Mouse (Mus musculus) gastrocnemius, adult 8-10 months (tissue): ENCODE measurements around the gene Eif4a2. TPM values are rescaled to one million over a fixed set of nuclear protein-coding genes. Genes with fewer than 3 reads are reported as not detected.

Experiments used
- DNase-seq, 2 experiments: peaks; one replicate each; pipeline ENCODE4 v3.0.0; 2022; ENCODE audit warnings: low spot score in 2 of 2
- microRNA-seq: library from miRNA; unstranded; fragments of <30 nt; microRNA quantifications from one replicate; pipeline ENCODE4 v1.2.0, GENCODE M21; 2022
- total RNA-seq, 4 experiments: library from RNA; stranded (reverse); gene quantifications; 2 replicates each; pipeline ENCODE4 v1.2.4; 2022

Eif4a2 gene
- total RNA-seq, 4 experiments from 2014 or later = 414 to 531 (median 457) TPM

DNA sequence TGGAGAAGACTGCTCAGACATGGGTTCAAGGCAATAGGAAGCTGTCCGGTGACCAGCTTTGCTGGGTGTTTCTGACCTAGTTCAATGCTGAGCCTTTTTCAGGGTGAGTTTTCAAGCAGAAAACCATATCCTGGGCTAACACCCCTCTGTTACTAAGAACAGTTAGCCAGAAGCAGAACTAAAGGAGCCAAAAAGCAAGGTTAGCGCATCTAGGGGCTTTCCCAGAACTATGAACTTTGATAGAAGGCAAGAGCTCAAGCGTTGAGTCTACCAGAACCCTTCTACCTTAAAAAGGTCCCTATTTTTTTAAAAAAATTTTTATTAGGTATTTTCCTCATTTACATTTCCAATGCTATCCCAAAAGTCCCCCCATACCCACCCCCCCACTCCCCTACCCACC, 33.7 kb downstream of the Eif4a2 start:
- no peak for DNase-seq

DNA sequence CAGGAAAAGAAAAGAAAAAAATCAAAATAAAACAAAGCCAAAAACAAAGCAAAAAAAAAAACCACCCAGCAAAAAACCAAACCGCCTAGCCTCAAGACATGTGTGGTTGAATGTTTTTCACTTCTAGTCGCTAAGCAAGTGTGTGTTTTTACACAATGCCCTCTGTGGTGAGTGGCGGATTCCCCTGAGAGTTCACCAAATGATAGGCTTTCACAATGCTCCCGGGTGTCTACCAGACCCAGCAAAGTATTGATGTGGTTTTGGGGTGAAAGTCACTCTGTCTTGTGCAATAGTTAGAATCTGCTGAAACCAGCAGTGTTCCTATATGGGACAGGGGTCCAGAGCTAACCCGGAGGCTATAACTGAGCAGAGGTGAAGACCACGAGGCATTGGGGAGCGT, 37.1 kb downstream of the Eif4a2 start:
- no peak for DNase-seq

GRCm38 (mm10) chr16:23145211-23145610, 38.0 kb downstream of the Eif4a2 start:
- DNase-seq = no peak

GRCm38 (mm10) chr16:23146280-23146679, 39.0 kb downstream of the Eif4a2 start, which contains the start of gene Adipoq:
TSS of gene Adipoq (plus strand) at chr16:23146536.
- no peak for DNase-seq

GRCm38 (mm10) chr16:23148936-23149335, 41.7 kb downstream of the Eif4a2 start:
- no peak for DNase-seq

- no peak for DNase-seq
Observed at GRCm38 (mm10) chr16:23149396-23149795, 42.2 kb downstream of the Eif4a2 start.

DNA sequence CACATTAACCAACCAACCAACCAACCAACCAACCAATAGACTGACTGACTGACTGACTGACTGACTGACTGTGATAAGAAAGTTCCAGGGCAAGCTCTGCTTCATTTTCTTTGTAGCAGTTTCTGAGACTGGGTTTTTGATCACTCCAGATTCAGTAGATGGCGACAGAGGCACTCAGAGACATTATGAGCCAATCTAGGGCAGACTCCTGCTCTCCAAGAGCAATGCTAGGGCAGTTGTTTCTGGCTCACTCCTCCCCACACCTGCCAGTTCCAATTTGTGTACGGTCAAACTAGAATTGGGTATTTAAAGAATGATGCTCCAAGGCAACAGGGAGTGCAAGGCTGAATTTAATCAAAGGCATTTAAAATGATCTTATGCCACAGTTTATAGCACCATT, 44.2 kb downstream of the Eif4a2 start:
- no peak for DNase-seq

- DNase-seq = no peak
Observed at GRCm38 (mm10) chr16:23154261-23154660, 47.0 kb downstream of the Eif4a2 start.

DNA sequence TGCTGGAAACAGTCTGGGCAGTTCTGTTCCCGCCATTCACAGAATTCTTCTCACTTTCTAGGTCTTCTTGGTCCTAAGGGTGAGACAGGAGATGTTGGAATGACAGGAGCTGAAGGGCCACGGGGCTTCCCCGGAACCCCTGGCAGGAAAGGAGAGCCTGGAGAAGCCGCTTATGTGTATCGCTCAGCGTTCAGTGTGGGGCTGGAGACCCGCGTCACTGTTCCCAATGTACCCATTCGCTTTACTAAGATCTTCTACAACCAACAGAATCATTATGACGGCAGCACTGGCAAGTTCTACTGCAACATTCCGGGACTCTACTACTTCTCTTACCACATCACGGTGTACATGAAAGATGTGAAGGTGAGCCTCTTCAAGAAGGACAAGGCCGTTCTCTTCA, 49.8 kb downstream of the Eif4a2 start:
- DNase-seq = no peak

DNA sequence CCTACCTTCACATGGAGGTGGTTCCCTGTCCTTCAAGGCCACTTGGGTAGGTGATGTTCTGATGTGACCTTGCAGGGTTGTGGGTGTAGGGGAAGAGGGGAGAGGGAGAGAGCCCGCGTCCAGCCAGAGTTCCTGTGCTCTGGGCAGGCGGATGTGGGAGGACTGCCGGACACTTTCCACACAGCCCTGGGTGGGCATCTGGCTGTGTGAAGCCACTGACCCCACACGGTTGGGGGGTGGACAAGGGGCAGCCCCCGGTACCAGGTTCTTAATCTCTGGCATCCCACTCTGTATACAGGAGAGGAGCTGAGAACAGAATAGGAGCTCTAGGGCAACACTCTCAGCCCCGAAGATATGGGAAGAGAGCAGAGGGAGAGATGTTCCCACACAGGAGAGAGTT, 51.0 kb downstream of the Eif4a2 start:
- no peak for DNase-seq

DNA sequence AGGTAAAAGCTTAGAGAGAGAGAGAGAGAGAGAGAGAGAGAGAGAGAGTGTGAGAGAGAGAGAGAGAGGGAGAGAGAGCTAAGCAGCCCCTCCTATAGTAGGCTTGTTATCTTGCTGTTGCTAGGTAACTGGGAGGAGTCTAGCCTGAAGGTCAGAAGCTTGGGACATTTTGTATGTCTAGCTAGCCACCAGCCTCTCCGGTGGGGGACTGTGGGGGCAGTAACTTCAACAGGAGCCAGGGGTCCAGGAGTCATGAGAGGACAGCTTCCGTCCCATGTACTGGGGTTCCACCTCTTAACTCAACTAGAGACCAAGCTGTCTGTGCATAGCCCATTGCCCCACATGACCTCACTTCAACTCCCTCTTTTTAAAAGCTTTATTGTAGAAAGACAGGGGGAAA, 51.7 kb downstream of the Eif4a2 start:
- no peak for DNase-seq

GRCm38 (mm10) chr16:23159749-23160148, 52.5 kb downstream of the Eif4a2 start:
- DNase-seq = no peak

GRCm38 (mm10) chr16:23162116-23162515, 54.9 kb downstream of the Eif4a2 start:
- no peak for DNase-seq

Small RNAs within 50 kb of the gene (microRNA-seq; reads per million reads assigned to microRNA genes)
- not detected for gene Gm49346

Other genes with a start within 250 kb of the Eif4a2 start
- 1 to 10 TPM; 7.3 to 8.4 (median 7.9) TPM for gene Tbccd1, start 249.8 kb upstream of the Eif4a2 start, total RNA-seq
- gene Dnajb11, start 249.6 kb upstream of the Eif4a2 start, total RNA-seq = 10 to 100 TPM; 35.9 to 41.6 (median 37.0) TPM
- 1 to 10 TPM in 1 of 4 experiments, not detected in 3; 3.5 TPM for gene Ahsg, start 216.2 kb upstream of the Eif4a2 start, total RNA-seq
- gene Fetub, start 189.1 kb upstream of the Eif4a2 start, total RNA-seq = under 1 TPM in 1 of 4 experiments, not detected in 3; 0.62 TPM
- not detected for gene Hrg, start 156.4 kb upstream of the Eif4a2 start, total RNA-seq
- under 1 TPM in 2 of 4 experiments, not detected in 2; 0.25 to 0.62 TPM for gene Kng2, start 78.0 kb upstream of the Eif4a2 start, total RNA-seq
- gene Kng1, start 49.6 kb upstream of the Eif4a2 start, total RNA-seq = under 1 TPM in 1 of 4 experiments, not detected in 3; 0.70 TPM
- gene Rfc4, start 20.3 kb downstream of the Eif4a2 start, total RNA-seq = 10 to 100 TPM in 2 of 4 experiments, 1 to 10 TPM in 2; 8.4 to 12.7 (median 9.9) TPM
- 10 to 100 TPM in 3 of 4 experiments, 1 to 10 TPM in 1; 2.3 to 45.4 (median 17.8) TPM for gene Adipoq, start 39.1 kb downstream of the Eif4a2 start, total RNA-seq
- gene St6gal1, start 117.3 kb downstream of the Eif4a2 start, total RNA-seq = 1 to 10 TPM; 1.6 to 4.1 (median 3.4) TPM